Mouse (Mus musculus): ENCODE results near the gene Haus5.
A peak's percentile ranks its signal among the peaks of the same experiment; 100 is the strongest.

The Haus5 gene

GRCm38 (mm10) chr7:30664529-30665200, at the start of gene Haus5:
Haus5 (minus strand) TSS chr7:30664994.
- peak; percentile 91 for DNase-seq (ENCODE audit: low spot score)

GRCm38 (mm10) chr7:30711942-30712341, 47.1 kb upstream of the Haus5 start, which contains the start of gene Atp4a:
Atp4a (plus strand) TSS chr7:30712209.
- DNase-seq (ENCODE audit: low spot score): no peak

GRCm38 (mm10) chr7:30707441-30707840, 42.6 kb upstream of the Haus5 start:
- no peak for DNase-seq (ENCODE audit: low spot score)

- DNase-seq (ENCODE audit: low spot score): no peak
Measured at GRCm38 (mm10) chr7:30706214-30706882, 41.6 kb upstream of the Haus5 start.

- no peak for DNase-seq (ENCODE audit: low spot score)
Measured at GRCm38 (mm10) chr7:30698589-30698988, 33.8 kb upstream of the Haus5 start, which contains the start of gene 2200002J24Rik. 2200002J24Rik (plus strand) TSS chr7:30698926.

- no peak for DNase-seq (ENCODE audit: low spot score)
Measured at GRCm38 (mm10) chr7:30698101-30698500, 33.3 kb upstream of the Haus5 start.

GRCm38 (mm10) chr7:30688325-30688724, 23.5 kb upstream of the Haus5 start:
- no peak for DNase-seq (ENCODE audit: low spot score)

GRCm38 (mm10) chr7:30683425-30683824, 18.6 kb upstream of the Haus5 start:
- DNase-seq (ENCODE audit: low spot score): no peak

- no peak for DNase-seq (ENCODE audit: low spot score)
Measured at GRCm38 (mm10) chr7:30681897-30682296, 17.1 kb upstream of the Haus5 start.

- DNase-seq (ENCODE audit: low spot score): no peak
Measured at GRCm38 (mm10) chr7:30678263-30678975, 13.6 kb upstream of the Haus5 start.

- no peak for DNase-seq (ENCODE audit: low spot score)
Measured at GRCm38 (mm10) chr7:30671480-30671879, 6.7 kb upstream of the Haus5 start, which contains the start of gene Pmis2. Pmis2 (minus strand) TSS chr7:30671605.

GRCm38 (mm10) chr7:30669229-30669628, 4.4 kb upstream of the Haus5 start:
- DNase-seq (ENCODE audit: low spot score): no peak

- DNase-seq (ENCODE audit: low spot score): no peak
Measured at GRCm38 (mm10) chr7:30665321-30665720, 527 bp upstream of the Haus5 start.

- peak; percentile 98 for DNase-seq (ENCODE audit: low spot score)
Measured at GRCm38 (mm10) chr7:30649591-30650540, 14.9 kb downstream of the Haus5 start, which contains the start of gene Rbm42. Rbm42 (minus strand) TSS chr7:30650317.

- DNase-seq (ENCODE audit: low spot score): no peak
Measured at GRCm38 (mm10) chr7:30639083-30639482, 25.7 kb downstream of the Haus5 start.

- DNase-seq (ENCODE audit: low spot score): no peak
Measured at GRCm38 (mm10) chr7:30636395-30636794, 28.4 kb downstream of the Haus5 start.

- DNase-seq (ENCODE audit: low spot score): no peak
Measured at GRCm38 (mm10) chr7:30635752-30636151, 29.0 kb downstream of the Haus5 start, which contains the start of gene Etv2. Etv2 (minus strand) TSS chr7:30635852.

- DNase-seq (ENCODE audit: low spot score): no peak
Measured at GRCm38 (mm10) chr7:30634621-30635020, 30.2 kb downstream of the Haus5 start.

- no peak for DNase-seq (ENCODE audit: low spot score)
Measured at GRCm38 (mm10) chr7:30633762-30634412, 30.9 kb downstream of the Haus5 start.

- DNase-seq (ENCODE audit: low spot score): no peak
Measured at GRCm38 (mm10) chr7:30629013-30629412, 35.8 kb downstream of the Haus5 start.

- DNase-seq (ENCODE audit: low spot score): no peak
Measured at GRCm38 (mm10) chr7:30626647-30627046, 38.1 kb downstream of the Haus5 start.
